Mouse (Mus musculus): ENCODE measurements around the gene Arl8a. TPM values are rescaled to one million over a fixed set of nuclear protein-coding genes. Genes with fewer than 3 reads are reported as not detected.
A peak's percentile ranks its signal among the peaks of the same experiment; 100 is the strongest.

The Arl8a gene
- total RNA-seq, 1 experiment from 2014 or later = 59.0 TPM

- DNase-seq = no peak
Measured at GRCm38 (mm10) chr1:135133678-135134435, 12.8 kb upstream of the Arl8a start.

DNA sequence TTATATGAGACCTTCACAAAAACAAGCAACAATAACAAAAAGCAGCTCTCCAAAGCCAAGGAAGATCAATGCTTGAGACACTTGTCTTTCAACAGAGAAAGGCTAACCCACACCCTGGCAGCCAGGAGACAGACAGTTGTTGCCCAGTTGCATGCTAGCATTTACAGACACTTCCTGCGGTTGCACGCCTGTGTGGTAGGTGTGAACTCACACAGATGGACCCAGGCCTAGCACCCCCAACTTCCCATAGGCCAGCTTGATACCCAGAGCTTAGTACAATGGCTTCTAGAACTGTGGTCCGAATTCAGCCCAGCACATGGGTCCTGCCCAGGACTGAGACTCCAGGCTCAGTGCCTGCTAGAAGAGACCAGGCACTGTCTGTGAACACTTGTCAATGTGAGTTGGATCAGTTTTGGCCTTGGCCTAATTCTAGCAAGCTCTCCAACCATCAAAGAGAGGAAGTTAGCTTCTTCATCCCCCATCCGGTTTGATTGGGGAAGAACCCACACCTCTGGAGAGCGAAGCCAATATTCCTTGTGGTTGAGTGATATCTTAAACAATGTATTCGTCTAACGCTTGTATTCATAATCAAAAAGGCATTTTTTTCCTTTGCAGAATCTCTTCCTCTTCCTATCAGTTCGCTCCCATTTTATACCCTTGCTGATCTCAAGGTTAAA is 11.4 kb upstream of the Arl8a start:
- DNase-seq = no peak

DNA sequence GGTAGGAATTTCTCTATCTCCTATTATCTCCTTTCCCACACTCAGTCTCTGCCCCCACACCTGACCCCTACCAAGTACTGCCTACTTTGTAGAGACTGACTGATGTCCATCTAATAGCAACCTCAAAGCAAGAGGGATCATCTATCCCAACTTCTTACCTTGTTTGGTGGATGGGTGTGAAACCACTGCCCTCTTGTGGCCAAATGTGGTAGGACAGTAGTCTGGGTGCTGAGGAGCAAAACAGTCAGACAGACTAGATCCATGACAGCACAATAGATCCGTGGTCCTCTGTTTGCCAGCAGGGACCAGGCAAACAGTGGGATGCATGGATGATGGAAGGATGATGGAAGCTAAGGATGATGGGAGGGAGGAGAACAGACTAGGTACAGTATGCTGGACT is 10.1 kb upstream of the Arl8a start:
- DNase-seq = peak; percentile 51

DNA sequence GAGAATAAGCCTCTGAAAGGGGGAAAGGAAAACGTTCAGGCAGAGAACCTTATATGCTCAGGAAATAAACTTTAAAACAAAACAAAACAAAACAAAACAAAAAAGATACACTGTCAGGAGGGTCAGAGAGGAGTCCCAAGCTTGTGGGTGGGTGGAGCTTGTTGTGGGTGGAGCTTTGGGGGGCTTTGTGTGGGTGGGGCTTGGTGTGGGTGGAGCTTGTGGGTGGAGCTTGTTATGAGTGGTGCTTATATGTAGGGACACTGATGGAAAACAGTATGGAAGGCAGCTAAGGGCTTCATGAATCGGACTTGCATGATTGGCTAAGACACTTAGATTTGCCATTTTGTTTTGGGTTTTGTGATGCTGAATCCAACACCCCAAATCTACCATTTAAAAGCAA is 6.7 kb upstream of the Arl8a start:
- DNase-seq = no peak

DNA sequence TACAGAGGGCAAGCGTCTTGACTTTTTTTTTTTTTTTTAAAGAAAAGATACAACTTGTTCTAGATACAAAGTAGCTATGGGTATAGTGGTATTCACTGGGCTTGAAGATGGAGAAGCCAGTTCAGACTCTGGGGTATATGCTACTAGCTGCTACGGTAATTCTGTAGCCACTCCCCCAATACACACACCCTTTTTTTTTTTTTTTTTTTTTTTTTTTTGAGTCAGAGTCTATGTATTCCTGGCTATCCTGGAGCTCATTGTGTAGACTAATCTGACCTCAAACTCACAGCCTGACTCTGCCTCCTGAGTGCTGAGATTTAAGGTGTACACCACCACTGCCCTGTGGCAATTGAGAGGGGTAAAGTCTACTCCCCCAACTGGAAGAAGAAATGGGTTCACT is 4.2 kb upstream of the Arl8a start:
- DNase-seq = no peak

- no peak for DNase-seq
Measured at GRCm38 (mm10) chr1:135143940-135144339, 2.7 kb upstream of the Arl8a start.

DNA sequence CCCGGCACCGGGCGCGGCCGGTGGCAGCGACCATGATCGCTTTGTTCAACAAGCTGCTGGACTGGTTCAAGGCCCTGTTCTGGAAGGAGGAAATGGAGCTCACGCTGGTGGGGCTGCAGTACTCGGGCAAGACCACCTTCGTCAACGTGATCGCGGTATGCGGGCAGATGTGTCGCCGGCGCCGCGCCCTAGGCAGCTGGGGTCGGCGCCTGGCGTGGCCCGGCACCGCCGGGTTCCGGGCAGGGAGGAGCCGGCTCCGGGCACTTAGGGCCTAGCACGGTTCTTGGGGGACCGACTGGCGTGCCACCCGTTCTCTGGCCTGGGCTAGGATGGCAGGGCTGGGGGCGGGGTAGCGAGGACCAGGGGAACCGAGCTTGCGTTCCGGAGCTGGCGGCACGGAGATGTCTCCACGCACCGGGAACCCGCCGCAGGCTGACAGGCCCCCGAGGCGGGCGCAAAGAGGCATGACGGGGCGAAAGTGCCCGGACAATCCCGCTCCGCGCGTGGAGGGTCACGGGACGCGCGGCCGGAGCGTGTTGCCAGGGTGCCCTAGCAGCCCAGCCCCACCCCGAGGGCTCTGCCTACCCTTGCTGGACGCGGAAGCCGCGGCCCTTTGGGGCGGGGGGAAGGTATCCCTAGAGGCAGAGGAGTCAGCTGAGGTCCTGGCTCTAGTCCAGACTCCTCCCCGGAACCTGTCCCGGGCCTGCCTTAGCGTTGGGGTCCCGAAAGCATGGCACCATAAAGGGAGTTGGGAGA is 500 bp downstream of the Arl8a start:
- DNase-seq = peak; percentile 89

DNA sequence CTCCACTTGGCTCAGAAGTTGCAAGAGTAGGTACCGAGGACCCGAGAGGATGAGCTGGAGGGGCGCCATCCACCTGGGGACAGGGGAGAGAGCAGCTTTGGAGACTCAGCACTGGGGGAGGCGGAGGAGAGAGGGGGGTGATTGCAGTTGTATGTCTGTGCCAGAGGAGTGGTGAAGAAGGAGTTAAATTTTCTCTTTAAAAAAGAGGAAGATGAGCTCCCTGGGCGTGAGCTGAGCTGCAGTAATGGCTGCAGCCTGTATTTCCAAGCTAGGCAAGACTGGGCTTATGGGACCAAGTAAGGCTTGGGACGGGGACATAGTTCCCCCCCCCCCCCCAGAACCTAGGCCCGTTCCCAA is 1.1 kb downstream of the Arl8a start:
- DNase-seq = no peak

DNA sequence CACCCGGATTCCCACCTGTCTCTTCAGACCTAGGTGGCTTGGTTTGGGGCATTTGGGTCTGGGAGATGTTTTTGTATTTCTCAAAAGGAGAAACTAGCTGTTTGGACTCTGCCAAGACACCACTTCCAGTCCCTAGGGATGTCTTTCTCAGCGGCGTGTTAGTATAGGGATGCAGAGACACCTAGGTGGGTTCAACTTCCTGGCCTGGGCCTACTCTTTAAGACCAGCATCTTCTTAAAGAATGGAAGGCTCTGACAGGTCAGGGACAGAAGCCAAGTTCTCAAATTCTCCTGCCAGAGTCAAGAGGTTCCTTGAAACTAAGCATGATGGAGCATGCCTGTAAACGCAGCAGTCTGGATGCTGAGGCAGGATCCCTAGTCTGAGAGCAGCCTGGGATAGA is 1.9 kb downstream of the Arl8a start:
- no peak for DNase-seq

GRCm38 (mm10) chr1:135148996-135149395 is 2.4 kb downstream of the Arl8a start:
- no peak for DNase-seq

DNA sequence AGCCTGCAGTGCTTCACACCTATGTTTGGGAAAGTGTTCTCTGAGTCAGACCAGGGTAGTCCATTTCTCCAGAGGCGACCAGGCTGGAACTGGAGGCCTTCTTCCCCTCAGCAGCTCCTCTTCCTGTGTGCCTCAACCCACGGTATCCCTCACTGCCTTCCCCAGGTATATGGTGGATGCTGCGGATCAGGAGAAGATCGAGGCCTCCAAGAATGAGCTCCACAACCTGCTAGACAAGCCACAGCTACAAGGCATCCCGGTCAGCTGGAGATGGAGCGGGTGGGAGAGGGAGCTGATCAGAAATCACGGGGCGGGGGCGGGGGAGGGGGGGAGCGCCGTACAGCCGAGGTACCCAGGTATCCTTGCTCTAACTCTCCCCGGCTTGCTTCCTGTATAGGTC is 7.4 kb downstream of the Arl8a start:
- no peak for DNase-seq

- DNase-seq = peak; percentile 58
Measured at GRCm38 (mm10) chr1:135154411-135154959, 7.9 kb downstream of the Arl8a start.

DNA sequence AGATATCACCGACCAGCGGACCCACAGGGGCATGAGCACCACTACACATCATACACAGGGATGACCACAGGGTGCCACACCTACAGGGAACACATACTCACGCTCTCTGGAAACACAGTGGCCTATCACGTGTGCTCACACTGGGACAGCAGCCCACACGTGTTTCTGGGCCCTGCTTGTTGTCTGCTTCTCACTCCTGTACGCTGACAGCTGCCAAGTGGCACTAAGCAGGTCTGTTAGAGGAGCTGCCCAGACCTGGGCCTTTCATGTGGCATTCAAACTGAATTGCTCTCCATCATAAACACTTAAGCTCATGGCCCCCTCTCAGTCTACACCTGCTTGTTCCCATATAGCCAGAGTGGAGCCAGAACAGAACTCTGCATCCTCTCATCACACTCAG is 9.7 kb downstream of the Arl8a start:
- no peak for DNase-seq

DNA sequence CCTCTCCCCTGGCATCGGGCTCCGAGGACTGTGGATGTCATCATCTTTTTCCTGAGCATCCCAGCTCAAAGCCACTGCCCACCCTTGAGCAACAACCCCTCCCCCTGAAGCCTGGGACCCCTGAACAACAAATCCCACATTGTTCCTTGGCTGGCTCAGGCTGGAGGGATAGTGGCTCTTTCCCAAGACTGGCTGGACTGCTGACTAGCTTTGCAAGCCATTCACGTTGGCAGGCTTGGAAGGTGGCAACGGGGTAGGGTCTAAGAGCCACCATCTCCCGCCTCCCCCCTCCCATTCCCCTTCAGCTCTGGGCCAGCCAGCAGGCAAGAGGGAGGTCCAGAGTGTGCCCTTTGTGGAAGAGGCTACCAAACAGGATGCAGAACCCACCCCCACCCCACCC is 12.0 kb downstream of the Arl8a start:
- DNase-seq = no peak

GRCm38 (mm10) chr1:135159074-135159473 is 12.4 kb downstream of the Arl8a start:
- no peak for DNase-seq

GRCm38 (mm10) chr1:135159556-135160123 is 13.0 kb downstream of the Arl8a start:
- DNase-seq = no peak

DNA sequence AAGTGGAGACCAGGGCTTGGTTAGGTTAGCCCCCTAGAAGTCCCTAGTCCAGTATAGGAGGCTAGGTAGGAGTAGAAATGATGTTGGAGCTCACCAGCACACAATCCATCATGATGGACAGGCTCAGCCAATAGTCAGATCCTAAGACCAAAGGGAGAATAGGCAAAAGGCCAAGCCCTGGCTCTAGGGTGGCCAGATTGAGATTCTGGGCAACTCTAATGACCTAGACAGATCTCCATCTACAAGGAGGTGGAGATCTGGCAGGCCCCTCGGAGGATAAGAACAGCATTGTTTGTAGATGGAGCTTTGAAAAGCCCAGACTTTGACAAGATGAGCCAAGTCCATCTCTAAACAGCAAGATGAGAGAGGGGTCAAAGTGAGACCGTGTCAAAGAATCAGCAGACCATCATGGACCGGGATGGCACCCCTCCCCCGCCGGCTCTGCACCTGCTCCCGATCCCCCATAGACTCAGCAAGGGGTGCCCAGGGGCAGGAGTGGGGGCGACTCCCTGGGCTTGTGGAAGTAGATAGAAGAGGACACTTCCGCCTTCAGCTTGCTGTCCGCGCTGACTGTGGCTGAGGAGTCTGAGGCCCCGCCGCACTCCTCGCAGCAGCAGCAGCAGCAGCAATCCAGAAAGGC is 13.9 kb downstream of the Arl8a start:
- no peak for DNase-seq

GRCm38 (mm10) chr1:135162720-135163119 is 16.1 kb downstream of the Arl8a start:
- no peak for DNase-seq

DNA sequence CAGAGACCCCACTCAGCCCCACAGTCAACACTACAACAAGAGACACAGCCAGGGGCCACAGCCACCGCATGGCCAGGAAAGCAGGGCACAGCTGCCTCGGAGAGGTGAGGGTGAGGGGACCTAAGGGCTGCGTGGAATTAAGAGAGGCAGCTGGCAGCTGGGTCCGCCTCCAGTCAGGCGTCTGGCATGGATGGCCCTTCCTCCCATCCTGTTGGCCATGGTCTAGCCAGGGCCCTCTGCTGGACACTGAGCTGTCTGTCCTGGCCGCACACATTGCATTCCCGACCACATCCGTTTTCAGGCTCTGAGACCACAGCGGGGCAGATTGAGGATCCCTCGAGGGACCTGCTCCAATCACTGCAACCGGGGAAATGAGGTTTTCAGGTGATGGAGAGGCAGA is 20.8 kb downstream of the Arl8a start, which contains the start of gene Gpr37l1:
Gene Gpr37l1, minus strand, starts transcription at position 247 of the 400 bp plus-strand sequence.
- no peak for DNase-seq

DNA sequence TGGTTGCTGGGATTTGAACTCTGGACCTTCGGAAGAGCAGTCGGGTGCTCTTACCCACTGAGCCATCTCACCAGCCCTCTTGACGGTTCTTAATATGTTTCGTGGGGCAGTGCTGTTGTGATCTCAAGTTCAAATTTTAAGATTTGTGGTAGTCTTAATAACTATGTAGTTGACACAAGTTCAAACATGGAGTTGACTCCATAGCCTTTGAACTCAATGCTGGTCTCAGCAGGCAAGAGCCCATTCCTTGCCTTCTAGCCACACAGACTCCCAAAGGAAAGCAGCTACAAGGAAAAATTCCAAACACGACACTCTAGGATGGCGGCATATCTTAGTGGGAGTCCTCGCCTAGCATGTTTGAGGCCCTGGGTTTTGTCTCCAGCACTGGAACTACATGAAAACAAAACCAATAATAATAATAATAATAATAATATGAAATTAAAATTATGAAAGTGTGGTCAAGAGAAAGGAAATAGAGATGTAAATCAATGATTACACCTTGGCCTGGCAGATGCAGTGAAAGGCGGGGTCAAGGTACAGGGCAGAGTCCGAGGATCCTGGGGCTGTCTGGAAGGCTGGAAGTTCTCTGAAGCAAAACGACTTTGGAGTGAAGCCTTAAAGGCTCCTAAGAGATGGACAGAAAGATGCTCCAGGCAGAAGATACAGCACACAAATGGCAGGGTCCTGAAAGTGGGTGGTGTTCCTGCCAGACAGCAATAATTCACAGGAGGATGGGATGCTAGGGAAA is 22.0 kb downstream of the Arl8a start:
- DNase-seq = no peak

GRCm38 (mm10) chr1:135169556-135170224 is 23.1 kb downstream of the Arl8a start:
- DNase-seq = peak; percentile 62
